Mouse (Mus musculus): ENCODE data around the gene Rtl8c.
"Not testable (repeated sequence)": the region's sequence is repeated elsewhere in the genome, so short reads cannot be mapped to it uniquely, and the experiment has no call there.

DNA sequence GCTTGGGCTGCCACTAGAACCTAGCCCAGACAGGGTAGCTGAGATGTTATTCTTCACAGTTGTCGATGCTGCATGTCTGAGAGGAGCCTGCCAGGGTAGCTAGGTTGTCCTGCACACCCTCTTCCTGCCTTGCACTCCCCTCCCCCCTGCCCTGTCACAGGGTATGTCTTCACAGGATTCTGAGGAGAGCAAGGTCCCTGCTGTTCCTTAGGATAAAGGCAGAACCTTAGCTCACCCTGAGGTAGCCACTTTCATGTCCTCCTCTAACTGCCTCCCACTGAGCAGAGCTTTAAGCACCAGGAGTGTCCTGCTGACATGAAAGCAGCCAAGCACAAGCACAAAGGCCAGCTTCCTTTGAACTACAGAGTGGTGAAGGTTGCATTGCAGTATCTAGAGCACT, 1.7 kb upstream of the Rtl8c start:
- not testable (repeated sequence) for TF ChIP-seq GATA1 (IDR thresholded peaks at IDR 0.05; ENCODE audit: borderline replicate concordance, low read length); FLI1 (IDR thresholded peaks at IDR 0.05; ENCODE audit: low read length)
